Mouse (Mus musculus): ENCODE data around the gene Tent4b.

DNA sequence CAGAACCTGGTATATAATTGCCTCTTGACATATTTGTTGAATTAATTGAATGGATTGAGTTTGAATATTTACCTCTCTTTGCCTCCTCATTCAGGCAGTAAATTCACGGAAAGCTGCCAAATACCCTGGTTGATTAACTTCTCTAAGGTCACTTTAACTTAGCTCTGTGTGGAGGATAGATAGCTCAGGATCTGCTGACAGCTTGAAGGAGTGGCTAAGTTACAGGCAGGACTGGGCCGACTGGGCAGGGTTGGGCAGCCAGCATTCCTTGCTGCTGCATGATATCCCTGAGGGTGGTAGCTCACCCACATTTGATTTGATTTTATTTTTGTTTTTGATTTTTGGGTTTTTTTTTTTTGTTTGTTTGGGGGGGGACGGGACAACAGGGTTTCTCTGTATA is 1.7 kb upstream of the Tent4b start:
- TF ChIP-seq CTCF (IDR thresholded peaks at IDR 0.05; ENCODE audit: low read depth, low read length) (no peak), POLR2A (IDR thresholded peaks at IDR 0.05; ENCODE audit: borderline replicate concordance, low read depth, low read length) (no peak)
